Mouse (Mus musculus): ENCODE measurements at regions not wholly inside any gene's neighbourhood (a gene's known extent, or its start where the extent isn't known, plus 50 kb on each side); places are given as distances from the start of the nearest gene placed in this dataset.

DNA sequence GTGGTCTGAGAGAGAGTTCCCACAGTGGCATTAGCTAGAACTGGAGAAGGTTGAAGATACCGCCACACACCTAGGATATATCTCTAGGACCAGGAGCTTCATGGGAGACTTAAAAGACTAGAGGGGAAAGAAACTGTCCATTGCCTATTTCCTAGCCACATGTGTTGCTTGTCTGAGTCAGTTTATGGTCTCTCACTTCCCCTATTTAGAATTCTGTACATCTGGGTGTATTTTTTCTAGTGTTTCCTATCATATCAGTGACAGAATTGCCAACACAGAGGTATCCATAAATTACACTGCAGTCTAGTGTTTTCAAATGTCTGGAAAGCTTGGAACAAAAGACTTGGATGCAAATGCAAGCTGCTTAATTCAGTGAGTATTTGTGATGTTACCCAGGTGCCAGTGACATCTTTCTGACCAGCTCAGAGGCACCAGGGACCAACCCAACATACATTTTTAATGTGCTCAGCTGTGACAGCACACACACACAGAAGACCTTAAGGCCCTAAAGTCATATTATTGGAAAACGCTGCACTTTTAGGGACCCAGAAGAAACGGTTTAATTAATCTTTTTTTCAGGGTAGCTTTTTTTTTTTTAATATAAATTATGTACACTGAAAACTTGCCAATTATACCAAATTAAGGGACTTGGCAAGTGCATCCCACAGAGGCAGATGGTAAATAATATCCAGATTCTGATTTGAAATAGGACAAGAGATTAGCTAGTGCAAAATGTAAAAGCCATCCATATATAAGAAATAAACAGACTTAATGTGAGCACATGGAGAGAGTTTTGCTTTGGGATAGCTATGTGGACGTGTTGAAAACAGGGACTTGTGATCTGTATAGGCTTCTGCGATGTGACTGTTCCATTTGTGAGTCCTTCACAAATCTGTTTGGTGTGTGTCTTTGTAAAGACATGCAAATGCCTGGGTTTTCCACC lies 700.5 kb upstream of the Cited2 start:
- no peak for TF ChIP-seq POLR2A (IDR thresholded peaks at IDR 0.05; ENCODE audit: low read depth, low read length)
- TF ChIP-seq CTCF (conservative IDR thresholded peaks at IDR 0.05; ENCODE audit: insufficient read depth, insufficient read length, low read depth, low read length) = no peak

Data from kidney, adult 2 months (tissue).